Mouse (Mus musculus): ENCODE measurements around the gene Kctd5. TPM values are rescaled to one million over a fixed set of nuclear protein-coding genes. Genes with fewer than 3 reads are reported as not detected.
A peak's percentile ranks its signal among the peaks of the same experiment; 100 is the strongest.

The Kctd5 gene
- polyA plus RNA-seq, 1 experiment = 71.1 TPM

DNA sequence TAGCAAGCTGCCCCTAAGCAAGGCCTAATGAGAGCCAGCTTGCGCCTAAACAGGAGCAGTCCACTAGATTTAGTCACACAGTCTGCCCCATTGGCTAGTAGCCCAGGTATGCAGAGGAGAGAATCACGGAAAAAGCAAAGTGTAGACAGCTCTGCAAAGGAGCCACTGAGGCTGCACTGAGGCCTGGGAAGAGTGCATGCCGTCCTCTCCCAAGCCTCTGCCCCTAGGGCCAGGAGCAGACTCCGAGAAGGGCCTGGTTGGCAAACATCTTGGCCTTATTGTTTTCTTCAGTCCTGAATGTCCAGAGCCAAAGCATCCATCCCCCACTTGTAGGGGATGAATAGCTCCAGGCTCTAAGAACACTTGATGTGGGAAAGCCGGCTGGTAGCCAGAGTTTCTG is 5.0 kb downstream of the Kctd5 start:
- no peak for TF ChIP-seq CTCF (IDR thresholded peaks at IDR 0.05; ENCODE audit: borderline replicate concordance, extremely low read depth, insufficient read depth, insufficient read length)
- no peak for TF ChIP-seq POLR2A (IDR thresholded peaks at IDR 0.05; ENCODE audit: borderline replicate concordance, extremely low read depth, insufficient read depth, insufficient read length, poor library complexity, severe bottlenecking)

DNA sequence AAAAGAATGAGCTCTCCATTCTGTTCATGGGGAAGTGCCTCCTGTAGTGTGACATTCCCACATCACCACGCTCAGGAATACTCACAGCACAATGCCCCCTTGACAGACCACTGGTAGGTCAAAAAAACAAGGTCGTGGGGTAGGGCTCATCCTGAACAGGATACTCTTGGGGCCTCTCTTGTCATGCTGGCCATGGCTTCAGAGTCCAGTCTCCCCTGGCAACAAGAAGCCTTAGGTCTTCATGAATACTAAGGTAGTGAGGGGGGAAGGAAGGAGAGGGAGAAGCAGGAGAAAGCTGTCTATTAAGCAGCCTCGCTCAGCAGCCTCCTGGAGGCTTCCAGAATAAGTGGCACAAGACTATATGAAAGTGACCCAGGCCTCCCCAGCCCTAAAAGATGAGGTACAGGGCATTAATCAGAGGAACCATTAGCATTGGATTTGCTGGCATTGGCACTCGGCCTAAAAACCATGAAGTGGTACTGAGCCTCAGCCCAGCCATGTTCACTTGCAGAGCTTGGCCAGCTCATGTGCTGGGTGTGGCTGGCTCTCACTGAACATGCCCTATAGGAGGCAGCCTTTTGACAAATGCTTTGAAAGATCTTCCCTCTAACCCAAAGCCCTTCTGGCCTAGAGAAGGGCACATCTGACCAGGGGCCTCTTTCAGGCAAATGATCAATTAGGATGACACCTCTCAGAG is 10.7 kb downstream of the Kctd5 start:
- TF ChIP-seq POLR2A (IDR thresholded peaks at IDR 0.05; ENCODE audit: borderline replicate concordance, extremely low read depth, insufficient read depth, insufficient read length, poor library complexity, severe bottlenecking) (no peak), CTCF (IDR thresholded peaks at IDR 0.05; ENCODE audit: borderline replicate concordance, extremely low read depth, insufficient read depth, insufficient read length) (no peak)
- DNase-seq (ENCODE audit: low read depth) = no peak

More for the DNA sequence above, 5.0 kb downstream of the Kctd5 start:
- peak; percentile 11 for DNase-seq (ENCODE audit: low read depth)

DNA sequence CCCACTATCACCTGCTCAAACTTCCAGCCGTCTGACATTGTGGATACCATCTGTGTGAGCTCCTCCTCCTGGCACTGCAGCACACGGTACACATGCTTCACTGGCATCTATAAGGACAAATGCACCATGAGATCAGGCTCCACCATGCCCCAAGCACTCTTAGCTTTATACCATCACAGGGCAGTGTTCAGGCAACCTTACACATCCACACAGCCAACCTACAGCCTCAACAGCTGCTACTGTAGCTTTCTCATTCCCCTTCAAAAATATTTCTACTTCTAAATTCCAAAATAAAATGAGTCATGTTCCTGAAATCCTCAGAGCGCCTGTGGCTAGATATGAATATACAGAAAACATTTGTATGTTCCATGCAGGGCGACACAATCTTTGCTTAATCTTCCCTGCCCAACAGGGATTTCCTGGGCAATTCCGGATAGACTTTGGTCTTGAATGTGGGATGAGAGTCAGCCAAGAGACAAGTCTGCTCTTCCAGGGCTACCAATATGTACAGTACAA is 15.5 kb downstream of the Kctd5 start:
- DNase-seq (ENCODE audit: low read depth) = no peak
- TF ChIP-seq CTCF (IDR thresholded peaks at IDR 0.05; ENCODE audit: borderline replicate concordance, extremely low read depth, insufficient read depth, insufficient read length) (no peak), POLR2A (IDR thresholded peaks at IDR 0.05; ENCODE audit: borderline replicate concordance, extremely low read depth, insufficient read depth, insufficient read length, poor library complexity, severe bottlenecking) (no peak)

DNA sequence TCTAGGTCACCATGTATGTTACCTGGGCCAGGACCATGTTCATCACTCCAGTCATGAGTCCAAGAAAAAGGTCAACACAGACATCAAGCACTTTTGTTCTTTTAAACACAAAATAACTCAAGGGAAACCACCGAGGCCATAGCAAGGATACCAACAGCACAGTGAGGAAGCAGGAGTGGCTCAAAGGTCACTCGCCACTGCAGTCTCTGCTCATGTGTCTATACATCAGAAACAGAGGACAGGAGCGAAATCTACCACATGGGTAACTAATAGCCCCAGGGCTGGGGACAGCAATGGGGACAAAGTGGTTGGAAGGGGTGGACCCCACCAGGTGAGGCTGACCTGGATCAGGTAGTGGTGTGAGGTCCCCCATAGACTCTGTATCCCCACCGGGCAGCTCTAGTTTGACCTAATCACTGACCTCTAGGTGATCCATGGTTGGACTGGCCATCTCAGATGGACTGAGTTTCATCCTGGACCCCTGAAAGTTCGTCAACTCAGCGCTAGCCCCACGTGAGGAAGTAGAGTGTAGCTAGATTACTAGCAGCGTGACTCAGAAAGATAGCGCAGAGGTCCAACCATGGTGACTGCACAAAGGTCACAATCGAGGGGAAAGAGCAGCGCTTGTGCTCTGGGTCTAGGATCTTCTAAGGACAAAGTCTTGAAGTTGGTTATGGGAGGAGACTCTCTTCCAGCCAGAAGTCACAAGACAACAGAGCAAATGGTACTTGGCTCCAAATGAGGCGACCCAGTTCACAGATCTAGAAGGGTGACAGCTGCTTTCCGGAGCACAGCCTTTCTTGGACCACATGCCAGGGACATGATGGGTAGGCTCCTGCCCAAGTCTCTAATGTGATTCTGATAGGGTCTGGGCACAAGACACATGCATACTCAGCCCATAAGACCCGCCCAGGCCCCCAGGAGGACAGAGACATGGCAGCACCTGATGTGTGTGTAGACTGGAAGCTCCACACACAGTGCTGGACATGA is 16.4 kb downstream of the Kctd5 start:
- TF ChIP-seq POLR2A (IDR thresholded peaks at IDR 0.05; ENCODE audit: borderline replicate concordance, extremely low read depth, insufficient read depth, insufficient read length, poor library complexity, severe bottlenecking) (no peak), CTCF (IDR thresholded peaks at IDR 0.05; ENCODE audit: borderline replicate concordance, extremely low read depth, insufficient read depth, insufficient read length) (no peak)
- no peak for DNase-seq (ENCODE audit: low read depth)

DNA sequence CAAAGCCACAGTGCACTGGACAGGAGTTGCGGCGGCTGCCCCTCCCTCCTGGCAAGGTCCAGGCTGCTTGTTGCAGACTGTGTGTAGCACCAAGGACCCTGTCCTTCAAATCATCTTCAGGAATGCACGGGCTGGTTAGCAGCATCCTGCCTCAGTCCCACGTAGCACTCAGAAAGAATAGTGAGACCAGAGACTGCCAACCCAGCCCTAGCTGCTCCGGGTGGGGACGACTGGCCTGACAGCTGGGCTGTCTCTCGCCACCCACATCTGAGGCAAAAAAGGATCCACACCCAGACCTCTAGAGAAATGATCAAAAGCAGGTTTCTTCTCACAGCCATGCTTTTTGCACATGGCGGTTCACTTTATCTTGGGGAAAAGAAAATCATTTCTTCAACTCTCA is 24.3 kb downstream of the Kctd5 start:
- TF ChIP-seq CTCF (IDR thresholded peaks at IDR 0.05; ENCODE audit: borderline replicate concordance, extremely low read depth, insufficient read depth, insufficient read length) = no peak
- no peak for TF ChIP-seq POLR2A (IDR thresholded peaks at IDR 0.05; ENCODE audit: borderline replicate concordance, extremely low read depth, insufficient read depth, insufficient read length, poor library complexity, severe bottlenecking)
- DNase-seq (ENCODE audit: low read depth) = no peak

DNA sequence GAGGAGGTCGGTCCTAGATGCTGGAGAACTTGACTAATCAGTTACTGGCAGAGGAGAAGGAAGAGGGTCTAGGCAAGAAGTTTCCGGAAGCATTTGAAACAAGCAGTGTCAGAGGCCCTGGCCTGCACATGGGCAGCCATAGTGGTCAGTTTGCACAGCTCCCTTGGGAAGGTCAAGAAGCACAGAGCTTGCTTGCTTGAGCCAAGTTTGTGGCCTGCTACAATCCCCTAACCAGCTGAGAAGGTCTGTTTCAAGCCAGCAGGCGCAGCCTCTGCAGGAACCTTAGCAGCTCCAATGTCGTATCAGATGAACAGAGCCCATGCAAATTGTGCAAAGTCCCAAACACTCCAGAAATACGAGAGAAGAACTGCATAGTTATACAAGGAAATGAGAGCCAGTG is 25.2 kb downstream of the Kctd5 start:
- DNase-seq (ENCODE audit: low read depth) = no peak
- TF ChIP-seq POLR2A (IDR thresholded peaks at IDR 0.05; ENCODE audit: borderline replicate concordance, extremely low read depth, insufficient read depth, insufficient read length, poor library complexity, severe bottlenecking) (no peak), CTCF (IDR thresholded peaks at IDR 0.05; ENCODE audit: borderline replicate concordance, extremely low read depth, insufficient read depth, insufficient read length) (no peak)

DNA sequence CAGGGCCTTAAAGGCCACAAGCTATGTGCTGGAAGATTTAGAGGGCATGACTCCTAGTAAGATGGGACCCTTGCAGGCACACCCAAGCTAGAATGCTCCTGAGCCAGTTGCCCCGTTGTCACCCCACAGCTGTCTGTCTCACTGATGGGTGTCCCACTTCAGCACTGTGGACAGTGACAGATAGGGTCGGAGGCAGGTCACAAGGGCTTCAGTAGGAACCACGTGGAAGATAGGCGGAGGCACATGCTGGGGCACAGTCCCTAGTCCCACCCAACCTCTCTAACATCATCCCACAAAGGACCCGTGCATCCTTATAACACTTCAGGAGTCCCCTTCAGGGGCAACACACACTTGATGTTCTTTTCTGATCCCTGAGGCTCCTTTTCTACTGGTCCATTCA is 27.3 kb downstream of the Kctd5 start:
- no peak for DNase-seq (ENCODE audit: low read depth)
- TF ChIP-seq POLR2A (IDR thresholded peaks at IDR 0.05; ENCODE audit: borderline replicate concordance, extremely low read depth, insufficient read depth, insufficient read length, poor library complexity, severe bottlenecking) (no peak), CTCF (IDR thresholded peaks at IDR 0.05; ENCODE audit: borderline replicate concordance, extremely low read depth, insufficient read depth, insufficient read length) (no peak)

DNA sequence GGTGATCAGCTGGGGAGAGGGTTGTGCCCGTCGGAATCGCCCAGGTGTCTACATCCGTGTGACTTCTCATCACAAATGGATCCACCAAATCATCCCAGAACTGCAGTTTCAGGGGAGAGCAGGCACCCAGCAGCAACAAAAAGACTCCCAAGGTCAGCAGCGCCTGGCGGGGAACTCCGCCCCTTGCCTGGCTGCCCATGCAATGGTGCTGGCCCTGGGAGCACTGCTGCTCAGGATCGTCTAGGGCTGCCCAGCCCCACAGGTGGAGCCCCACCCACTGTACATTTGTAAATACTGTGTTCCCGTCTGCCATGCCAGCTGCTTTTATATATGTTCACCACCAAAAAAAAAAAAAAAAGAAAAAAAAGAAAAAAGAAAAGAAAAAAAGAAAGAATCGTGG is 27.7 kb downstream of the Kctd5 start:
- no peak for DNase-seq (ENCODE audit: low read depth)
- no peak for TF ChIP-seq POLR2A (IDR thresholded peaks at IDR 0.05; ENCODE audit: borderline replicate concordance, extremely low read depth, insufficient read depth, insufficient read length, poor library complexity, severe bottlenecking)
- TF ChIP-seq CTCF (IDR thresholded peaks at IDR 0.05; ENCODE audit: borderline replicate concordance, extremely low read depth, insufficient read depth, insufficient read length) = no peak

DNA sequence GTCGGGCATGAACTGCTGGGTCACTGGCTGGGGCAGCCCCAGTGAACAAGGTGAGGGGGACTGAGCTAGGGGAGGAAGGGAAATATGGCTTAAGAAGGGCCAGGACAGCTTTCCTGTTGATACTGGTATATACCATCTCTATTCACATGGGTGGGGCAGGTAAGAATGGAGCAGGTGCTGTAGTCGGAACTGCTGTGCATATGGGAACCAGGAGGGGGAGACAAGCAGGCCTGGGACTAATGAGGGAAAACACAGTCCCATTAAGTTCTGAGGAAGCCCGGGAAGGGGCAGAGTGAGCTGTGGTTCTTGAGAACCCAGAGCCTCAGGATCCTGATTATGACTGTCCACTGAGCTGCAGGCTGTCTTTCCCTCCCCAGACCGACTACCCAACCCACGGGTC is 28.8 kb downstream of the Kctd5 start:
- DNase-seq (ENCODE audit: low read depth) = no peak
- no peak for TF ChIP-seq POLR2A (IDR thresholded peaks at IDR 0.05; ENCODE audit: borderline replicate concordance, extremely low read depth, insufficient read depth, insufficient read length, poor library complexity, severe bottlenecking)
- TF ChIP-seq CTCF (IDR thresholded peaks at IDR 0.05; ENCODE audit: borderline replicate concordance, extremely low read depth, insufficient read depth, insufficient read length) = no peak

DNA sequence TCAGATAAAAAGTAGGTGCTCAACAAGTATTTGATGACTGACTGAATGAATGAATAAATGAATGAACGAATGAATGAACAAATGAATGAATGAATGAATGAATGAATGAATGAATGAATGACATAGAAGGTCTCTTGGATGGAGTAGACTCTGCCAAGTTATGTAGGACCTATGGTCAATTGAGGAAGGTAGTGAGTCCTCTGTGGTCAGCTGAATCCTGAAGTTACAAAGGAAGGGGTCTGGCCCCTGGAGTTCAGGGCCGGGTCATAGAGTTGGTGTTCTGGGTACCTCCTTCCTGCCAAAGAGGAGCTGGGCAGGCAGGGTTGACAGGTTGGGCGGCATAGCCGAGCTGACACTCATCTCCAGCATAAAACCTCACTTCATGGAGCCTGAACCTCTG is 35.4 kb downstream of the Kctd5 start, which contains the start of gene Prss27:
Gene Prss27, plus strand, starts transcription at position 301 of the 400 bp plus-strand sequence.
- TF ChIP-seq CTCF (IDR thresholded peaks at IDR 0.05; ENCODE audit: borderline replicate concordance, extremely low read depth, insufficient read depth, insufficient read length) = no peak
- no peak for DNase-seq (ENCODE audit: low read depth)

DNA sequence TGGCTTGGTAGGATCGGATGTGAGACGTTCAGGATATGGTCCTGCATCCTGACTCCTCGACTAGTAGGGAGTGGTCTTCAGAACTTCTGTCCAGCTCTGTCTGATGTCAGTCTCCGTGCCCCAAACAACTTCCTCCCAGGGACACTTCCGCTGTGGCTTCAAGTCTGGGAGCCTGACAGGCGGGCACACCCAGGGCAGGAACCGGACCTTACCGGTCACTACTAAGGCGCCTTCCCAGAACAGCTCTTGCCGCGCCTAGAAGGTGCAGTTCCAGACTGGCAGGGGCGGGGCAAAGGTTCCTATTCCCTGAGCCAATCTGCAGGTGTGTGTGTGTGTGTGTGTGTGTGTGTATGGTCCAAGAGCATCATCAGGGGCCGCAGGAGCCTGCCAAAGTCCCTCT is 35.9 kb downstream of the Kctd5 start:
- no peak for TF ChIP-seq POLR2A (IDR thresholded peaks at IDR 0.05; ENCODE audit: borderline replicate concordance, extremely low read depth, insufficient read depth, insufficient read length, poor library complexity, severe bottlenecking)
- TF ChIP-seq CTCF (IDR thresholded peaks at IDR 0.05; ENCODE audit: borderline replicate concordance, extremely low read depth, insufficient read depth, insufficient read length) = no peak
- DNase-seq (ENCODE audit: low read depth) = no peak
